Mouse (Mus musculus): ENCODE measurements at regions not wholly inside any gene's neighbourhood (a gene's known extent, or its start where the extent isn't known, plus 50 kb on each side); places are given as distances from the start of the nearest gene placed in this dataset.
A peak's percentile ranks its signal among the peaks of the same experiment; 100 is the strongest.

- H3K4me2 ChIP-seq, result no peak overlapping the region
- no peaks in the 10 kb centered on the region for H3K36me3 ChIP-seq
- H3K27ac ChIP-seq, result no peak overlapping the region
- no peaks in the 10 kb centered on the region for H3K9me3 ChIP-seq
- no peak overlapping the region for H3K9ac ChIP-seq
- no peak for ATAC-seq (ENCODE audit: insufficient read depth, low FRiP score, low read depth)
- 45% methylated on average over 3 of the region's 3 CpGs for WGBS
- no peaks in the 10 kb centered on the region for H3K27me3 ChIP-seq (replicated peaks)
- no peak overlapping the region for H3K4me3 ChIP-seq (replicated peaks)
- H3K4me1 ChIP-seq, result no peaks in the 10 kb centered on the region
These were observed 138.8 kb upstream of the Prok2 start for GRCm38 (mm10) chr6:99864949-99865348.

- no peak overlapping the region for H3K4me2 ChIP-seq
- H3K4me1 ChIP-seq, result no peaks in the 10 kb centered on the region
- no peak overlapping the region for H3K9ac ChIP-seq
- H3K9me3 ChIP-seq, result no peaks in the 10 kb centered on the region
- 74% methylated on average over 9 of the region's 9 CpGs for WGBS
- no peak for ATAC-seq (ENCODE audit: insufficient read depth, low FRiP score, low read depth)
- H3K4me3 ChIP-seq (replicated peaks), result no peak overlapping the region
- H3K27ac ChIP-seq, result no peak overlapping the region
- H3K27me3 ChIP-seq (replicated peaks), result no peaks in the 10 kb centered on the region
- no peaks in the 10 kb centered on the region for H3K36me3 ChIP-seq
These were observed 137.2 kb upstream of the Prok2 start for GRCm38 (mm10) chr6:99863418-99863817.

- Histone ChIP-seq H3K9ac (no peak overlapping the region), H3K4me3 (replicated peaks) (no peak overlapping the region), H3K9me3 (no peaks in the 10 kb centered on the region), H3K27ac (no peak overlapping the region), H3K4me1 (no peaks in the 10 kb centered on the region), H3K4me2 (no peak overlapping the region), H3K36me3 (no peaks in the 10 kb centered on the region), H3K27me3 (replicated peaks) (no peaks in the 10 kb centered on the region)
- WGBS, result 71% methylated on average over 6 of the region's 6 CpGs
- no peak for ATAC-seq (ENCODE audit: insufficient read depth, low FRiP score, low read depth)
These were observed 131.2 kb upstream of the Prok2 start for GRCm38 (mm10) chr6:99857411-99857810.

GRCm38 (mm10) chr6:99853716-99854115 lies 127.5 kb upstream of the Prok2 start:
- H3K4me1 ChIP-seq, result no peaks in the 10 kb centered on the region
- no peak overlapping the region for H3K4me2 ChIP-seq
- no peaks in the 10 kb centered on the region for H3K36me3 ChIP-seq
- no peak; the same call in 1 of the 2 replicates for ATAC-seq (ENCODE audit: insufficient read depth, low FRiP score, low read depth)
- H3K4me3 ChIP-seq (replicated peaks), result no peak overlapping the region
- no peaks in the 10 kb centered on the region for H3K9me3 ChIP-seq
- H3K27ac ChIP-seq, result no peak overlapping the region
- H3K9ac ChIP-seq, result no peak overlapping the region
- no peaks in the 10 kb centered on the region for H3K27me3 ChIP-seq (replicated peaks)
- 42% methylated on average over 3 of the region's 3 CpGs for WGBS

- no peaks in the 10 kb centered on the region for H3K36me3 ChIP-seq
- no peak for ATAC-seq (ENCODE audit: insufficient read depth, low FRiP score, low read depth)
- H3K4me2 ChIP-seq, result no peak overlapping the region
- no peak overlapping the region for H3K9ac ChIP-seq
- H3K4me1 ChIP-seq, result no peaks in the 10 kb centered on the region
- no peak overlapping the region for H3K27ac ChIP-seq
- H3K27me3 ChIP-seq (replicated peaks), result no peaks in the 10 kb centered on the region
- no peaks in the 10 kb centered on the region for H3K9me3 ChIP-seq
- H3K4me3 ChIP-seq (replicated peaks), result no peak overlapping the region
- WGBS, result 66% methylated on average over 1 of the region's 1 CpGs
These were observed 124.5 kb upstream of the Prok2 start for GRCm38 (mm10) chr6:99850706-99851105.

GRCm38 (mm10) chr6:99845508-99845846 lies 119.3 kb upstream of the Prok2 start:
- Histone ChIP-seq H3K4me1 (0 out of 2 replicates have a peak, but pooled peaks cover 3% of the 10 kb centered on the region), H3K9ac (no peak overlapping the region), H3K9me3 (no peaks in the 10 kb centered on the region), H3K27me3 (replicated peaks) (no peaks in the 10 kb centered on the region), H3K27ac (no peak overlapping the region), H3K4me3 (replicated peaks) (no peak overlapping the region), H3K36me3 (no peaks in the 10 kb centered on the region), H3K4me2 (no peak overlapping the region)
- WGBS, result 56% methylated on average over 4 of the region's 4 CpGs
- ATAC-seq (ENCODE audit: insufficient read depth, low FRiP score, low read depth), result no peak

- H3K4me1 ChIP-seq, result 0 out of 2 replicates have a peak, but pooled peaks cover 3% of the 10 kb centered on the region
- 30% methylated on average over 4 of the region's 4 CpGs for WGBS
- H3K27me3 ChIP-seq (replicated peaks), result no peaks in the 10 kb centered on the region
- no peak overlapping the region for H3K4me3 ChIP-seq (replicated peaks)
- no peak for ATAC-seq (ENCODE audit: insufficient read depth, low FRiP score, low read depth)
- no peaks in the 10 kb centered on the region for H3K9me3 ChIP-seq
- no peak overlapping the region for H3K27ac ChIP-seq
- no peak overlapping the region for H3K4me2 ChIP-seq
- no peaks in the 10 kb centered on the region for H3K36me3 ChIP-seq
- H3K9ac ChIP-seq, result no peak overlapping the region
These were observed 118.7 kb upstream of the Prok2 start for GRCm38 (mm10) chr6:99844775-99845507.

GRCm38 (mm10) chr6:99843507-99843906 lies 117.3 kb upstream of the Prok2 start:
- 61% methylated on average over 3 of the region's 3 CpGs for WGBS
- H3K9ac ChIP-seq, result no peak overlapping the region
- H3K27me3 ChIP-seq (replicated peaks), result no peaks in the 10 kb centered on the region
- H3K27ac ChIP-seq, result no peak overlapping the region
- H3K36me3 ChIP-seq, result no peaks in the 10 kb centered on the region
- no peak for ATAC-seq (ENCODE audit: insufficient read depth, low FRiP score, low read depth)
- H3K4me3 ChIP-seq (replicated peaks), result no peak overlapping the region
- H3K4me2 ChIP-seq, result no peak overlapping the region
- H3K9me3 ChIP-seq, result no peaks in the 10 kb centered on the region
- 0 out of 2 replicates have a peak, but pooled peaks cover 3% of the 10 kb centered on the region for H3K4me1 ChIP-seq

- Histone ChIP-seq H3K4me2 (no peak overlapping the region), H3K27me3 (replicated peaks) (no peaks in the 10 kb centered on the region), H3K4me3 (replicated peaks) (no peak overlapping the region), H3K27ac (no peak overlapping the region), H3K4me1 (0 out of 2 replicates have a peak, but pooled peaks cover 3% of the 10 kb centered on the region), H3K36me3 (no peaks in the 10 kb centered on the region), H3K9me3 (no peaks in the 10 kb centered on the region), H3K9ac (no peak overlapping the region)
- ATAC-seq (ENCODE audit: insufficient read depth, low FRiP score, low read depth), result no peak
These were observed 116.5 kb upstream of the Prok2 start for GRCm38 (mm10) chr6:99842723-99843122.

GRCm38 (mm10) chr6:99840823-99841222 lies 114.6 kb upstream of the Prok2 start:
- no peak overlapping the region for H3K4me3 ChIP-seq (replicated peaks)
- no peak overlapping the region for H3K4me2 ChIP-seq
- H3K36me3 ChIP-seq, result no peaks in the 10 kb centered on the region
- no peak for ATAC-seq (ENCODE audit: insufficient read depth, low FRiP score, low read depth)
- no peak overlapping the region for H3K9ac ChIP-seq
- 0 out of 2 replicates have a peak, but pooled peaks cover 3% of the 10 kb centered on the region for H3K4me1 ChIP-seq
- no peaks in the 10 kb centered on the region for H3K9me3 ChIP-seq
- 76% methylated on average over 6 of the region's 6 CpGs for WGBS
- H3K27me3 ChIP-seq (replicated peaks), result no peaks in the 10 kb centered on the region
- no peak overlapping the region for H3K27ac ChIP-seq

GRCm38 (mm10) chr6:99833323-99833722 lies 107.1 kb upstream of the Prok2 start:
- Histone ChIP-seq H3K4me2 (no peak overlapping the region), H3K4me3 (replicated peaks) (no peak overlapping the region), H3K9me3 (no peaks in the 10 kb centered on the region), H3K9ac (no peak overlapping the region), H3K36me3 (no peaks in the 10 kb centered on the region), H3K27ac (no peak overlapping the region), H3K27me3 (replicated peaks) (no peaks in the 10 kb centered on the region), H3K4me1 (peaks cover 3% of the 10 kb centered on the region; the same call in 1 of the 2 replicates)
- WGBS, result 12% methylated on average over 3 of the region's 3 CpGs
- peak; percentile 77; the same call in 1 of the 2 replicates for ATAC-seq (ENCODE audit: insufficient read depth, low FRiP score, low read depth)

- H3K4me2 ChIP-seq, result no peak overlapping the region
- H3K27ac ChIP-seq, result no peak overlapping the region
- H3K4me3 ChIP-seq (replicated peaks), result no peak overlapping the region
- 86% methylated on average over 5 of the region's 5 CpGs for WGBS
- H3K9ac ChIP-seq, result no peak overlapping the region
- H3K36me3 ChIP-seq, result no peaks in the 10 kb centered on the region
- H3K27me3 ChIP-seq (replicated peaks), result no peaks in the 10 kb centered on the region
- ATAC-seq (ENCODE audit: insufficient read depth, low FRiP score, low read depth), result no peak
- H3K9me3 ChIP-seq, result no peaks in the 10 kb centered on the region
- no peaks in the 10 kb centered on the region for H3K4me1 ChIP-seq
These were observed 101.4 kb upstream of the Prok2 start for GRCm38 (mm10) chr6:99827625-99828024.

GRCm38 (mm10) chr6:99824808-99825207 lies 98.6 kb upstream of the Prok2 start:
- ATAC-seq (ENCODE audit: insufficient read depth, low FRiP score, low read depth), result no peak
- Histone ChIP-seq H3K27ac (no peak overlapping the region), H3K9me3 (no peaks in the 10 kb centered on the region), H3K36me3 (no peaks in the 10 kb centered on the region), H3K4me1 (no peaks in the 10 kb centered on the region), H3K4me2 (no peak overlapping the region), H3K4me3 (replicated peaks) (no peak overlapping the region), H3K9ac (no peak overlapping the region), H3K27me3 (replicated peaks) (no peaks in the 10 kb centered on the region)
- WGBS, result 49% methylated on average over 6 of the region's 6 CpGs
